Mouse (Mus musculus): Measurements from ENCODE around the gene Pigk. TPM values are rescaled to one million over a fixed set of nuclear protein-coding genes. Genes with fewer than 3 reads are reported as not detected.
"Not testable (repeated sequence)": the region's sequence is repeated elsewhere in the genome, so short reads cannot be mapped to it uniquely, and the experiment has no call there.

Gene Pigk
- polyA plus RNA-seq, 1 experiment from 2014 or later, result 53.0 TPM

DNA sequence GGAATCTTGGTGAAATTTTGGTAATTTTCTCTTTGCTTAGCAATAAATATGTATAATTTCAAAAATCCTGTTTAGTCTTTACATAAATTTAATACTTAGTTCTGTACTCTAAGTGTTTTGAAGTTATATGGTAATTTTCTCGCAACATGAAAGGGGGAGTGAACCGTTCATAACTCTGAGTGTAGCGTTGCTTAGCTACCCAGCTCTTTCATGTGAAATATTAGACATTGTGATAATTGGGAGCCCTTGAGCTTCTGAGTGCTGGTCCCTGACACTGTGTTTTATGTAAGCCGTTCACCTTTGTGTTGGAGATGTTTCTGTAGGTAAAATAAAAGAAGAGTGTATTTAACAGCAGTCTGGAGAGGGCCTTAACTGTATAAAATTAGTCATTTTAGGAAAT lies 65.9 kb downstream of the Pigk start:
- Histone ChIP-seq H3K9ac (no peak overlapping the region), H3K27ac (no peak overlapping the region), H3K4me3 (no peak overlapping the region), H3K9me3 (no peaks in the 10 kb centered on the region), H3K27me3 (replicated peaks) (no peaks in the 10 kb centered on the region), H3K36me3 (replicated peaks) (no peaks in the 10 kb centered on the region), H3K4me2 (no peak overlapping the region), H3K4me1 (peaks cover 6% of the 10 kb centered on the region)
- 54% methylated on average over 4 of the region's 4 CpGs for WGBS
- no peak; the same call in 1 of the 2 replicates for ATAC-seq (replicated peaks)

DNA sequence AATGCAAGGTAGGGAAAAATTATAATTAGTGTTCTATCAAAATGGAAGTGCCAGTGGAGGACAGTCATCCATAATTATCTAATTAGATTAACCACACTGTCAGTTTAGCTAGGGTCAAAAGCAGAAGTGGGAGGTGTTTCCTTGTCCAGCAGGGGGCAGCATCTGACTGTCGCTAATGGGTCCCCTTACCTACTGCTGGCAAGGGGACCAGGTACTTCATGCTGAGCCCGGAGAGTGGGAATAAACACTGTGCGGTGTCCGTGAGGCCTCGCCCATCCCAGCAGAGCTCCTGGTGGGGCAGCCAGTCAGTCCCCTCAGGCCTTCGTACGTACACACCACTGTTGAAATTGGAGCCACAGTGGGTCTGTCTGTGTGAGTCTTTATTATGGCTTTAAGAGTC lies 69.9 kb downstream of the Pigk start:
- peaks cover 6% of the 10 kb centered on the region for H3K4me1 ChIP-seq
- no peaks in the 10 kb centered on the region for H3K27me3 ChIP-seq (replicated peaks)
- 18% methylated on average over 7 of the region's 7 CpGs for WGBS
- ATAC-seq (replicated peaks), result peak; percentile 86
- H3K36me3 ChIP-seq (replicated peaks), result 0 out of 2 replicates have a peak, but pooled peaks cover 5% of the 10 kb centered on the region
- no peak overlapping the region for H3K27ac ChIP-seq
- no peak overlapping the region for H3K4me3 ChIP-seq
- H3K4me2 ChIP-seq, result no peak overlapping the region
- H3K9ac ChIP-seq, result no peak overlapping the region
- H3K9me3 ChIP-seq, result no peaks in the 10 kb centered on the region

DNA sequence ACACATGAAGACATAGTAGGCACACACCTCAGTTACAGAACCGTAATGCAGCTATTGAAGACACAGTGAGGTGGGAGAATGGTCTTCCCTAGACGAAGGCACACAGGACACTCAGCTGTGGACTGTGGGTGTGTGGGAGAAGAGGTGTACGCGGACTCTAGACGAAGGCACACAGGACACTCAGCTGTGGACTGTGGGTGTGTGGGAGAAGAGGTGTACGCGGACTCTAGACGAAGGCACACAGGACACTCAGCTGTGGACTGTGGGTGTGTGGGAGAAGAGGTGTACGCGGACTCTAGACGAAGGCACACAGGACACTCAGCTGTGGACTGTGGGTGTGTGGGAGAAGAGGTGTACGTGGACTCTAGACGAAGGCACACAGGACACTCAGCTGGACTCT lies 70.5 kb downstream of the Pigk start:
- H3K4me3 ChIP-seq; H3K27ac ChIP-seq; H3K9me3 ChIP-seq; ATAC-seq (replicated peaks); H3K36me3 ChIP-seq (replicated peaks); H3K4me1 ChIP-seq; H3K4me2 ChIP-seq; H3K27me3 ChIP-seq (replicated peaks); H3K9ac ChIP-seq: not testable (repeated sequence)
- 94% methylated on average over 10 of the region's 13 CpGs for WGBS

DNA sequence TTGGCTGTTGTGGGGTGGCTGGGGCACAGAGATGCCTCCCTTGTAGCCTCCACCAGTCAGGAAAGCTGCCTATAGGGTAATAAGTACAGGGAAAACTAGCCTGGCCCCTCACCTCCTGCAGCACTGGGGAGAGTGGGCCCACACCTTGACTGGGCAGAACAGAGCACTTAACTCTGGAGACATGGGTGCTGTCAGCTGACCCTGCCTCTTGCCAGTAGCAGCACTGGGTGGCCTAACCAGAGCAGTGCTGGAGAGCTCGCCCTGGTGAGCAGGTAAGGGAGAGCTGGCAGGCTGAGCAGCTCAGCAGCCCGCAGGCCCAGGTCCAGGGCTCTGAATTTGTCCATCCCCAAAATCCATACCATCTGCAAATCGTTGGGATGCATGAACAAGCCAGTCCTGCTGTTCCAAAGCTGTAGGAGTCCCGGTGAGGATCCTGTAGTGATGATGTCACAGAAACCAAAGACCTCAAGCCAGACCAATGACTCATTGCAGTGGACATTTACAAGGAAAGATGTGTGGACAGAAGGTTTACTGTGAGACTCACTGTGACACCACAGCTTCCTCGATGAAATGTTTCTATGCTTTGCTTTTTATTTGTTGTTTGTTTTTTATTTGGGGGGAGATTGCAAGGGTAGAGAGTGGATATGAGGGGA lies 74.5 kb downstream of the Pigk start:
- WGBS, result 91% methylated on average over 5 of the region's 5 CpGs
- not testable (repeated sequence) for H3K4me2 ChIP-seq; H3K27me3 ChIP-seq (replicated peaks); H3K4me1 ChIP-seq; H3K4me3 ChIP-seq; H3K27ac ChIP-seq; ATAC-seq (replicated peaks); H3K36me3 ChIP-seq (replicated peaks); H3K9me3 ChIP-seq; H3K9ac ChIP-seq

DNA sequence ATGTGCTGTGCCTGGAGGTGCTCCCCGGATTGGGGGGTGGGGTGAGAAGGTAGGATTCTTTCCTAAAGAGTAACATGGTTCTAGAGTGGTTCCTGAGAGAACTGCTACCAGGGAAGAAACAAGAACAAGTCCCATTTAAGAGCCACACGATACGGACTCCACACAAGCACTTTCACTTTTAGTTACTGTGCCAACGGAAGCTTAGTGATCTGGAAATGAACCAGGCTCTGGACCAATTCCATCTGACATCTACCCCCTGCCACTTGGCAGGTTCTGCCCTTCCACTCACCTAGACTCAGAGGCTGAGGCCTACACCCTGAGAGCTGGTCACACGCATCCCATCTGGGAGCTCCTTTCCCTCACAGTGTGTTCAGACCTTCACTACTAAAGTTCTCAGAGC lies 78.7 kb downstream of the Pigk start:
- H3K4me3 ChIP-seq, result no peak overlapping the region
- peaks cover 4% of the 10 kb centered on the region; the same call in 1 of the 2 replicates for H3K4me1 ChIP-seq
- no peaks in the 10 kb centered on the region for H3K27me3 ChIP-seq (replicated peaks)
- H3K36me3 ChIP-seq (replicated peaks), result no peaks in the 10 kb centered on the region
- H3K4me2 ChIP-seq, result no peak overlapping the region
- no peak for ATAC-seq (replicated peaks)
- H3K27ac ChIP-seq, result no peak overlapping the region
- H3K9me3 ChIP-seq, result no peaks in the 10 kb centered on the region
- WGBS, result 93% methylated on average over 5 of the region's 5 CpGs
- no peak overlapping the region for H3K9ac ChIP-seq

DNA sequence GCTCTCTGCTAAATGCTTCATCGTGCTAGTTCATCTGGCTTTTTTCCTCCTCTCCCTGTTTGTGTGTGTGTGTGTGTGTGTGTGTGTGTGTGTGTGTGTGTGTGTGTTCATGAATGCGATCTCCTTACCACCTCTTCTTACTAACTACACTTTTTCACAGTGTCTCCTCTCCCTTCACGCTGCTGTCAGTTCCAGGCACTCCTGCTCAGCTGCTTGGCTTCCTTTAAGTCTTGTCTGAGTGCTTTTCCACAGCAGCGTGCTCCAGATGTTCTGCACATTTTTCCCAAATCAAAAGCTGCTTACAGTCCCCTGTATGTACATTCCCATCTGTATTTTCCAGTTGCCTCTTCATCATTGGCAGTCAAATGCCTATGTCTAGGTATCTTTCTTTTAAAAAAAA lies 79.1 kb downstream of the Pigk start:
- H3K36me3 ChIP-seq (replicated peaks), result no peaks in the 10 kb centered on the region
- WGBS, result 91% methylated on average over 4 of the region's 4 CpGs
- H3K4me3 ChIP-seq, result no peak overlapping the region
- no peaks in the 10 kb centered on the region for H3K27me3 ChIP-seq (replicated peaks)
- H3K9ac ChIP-seq, result no peak overlapping the region
- H3K4me1 ChIP-seq, result peaks cover 4% of the 10 kb centered on the region; the same call in 1 of the 2 replicates
- ATAC-seq (replicated peaks), result no peak
- no peak overlapping the region for H3K27ac ChIP-seq
- no peak overlapping the region for H3K4me2 ChIP-seq
- no peaks in the 10 kb centered on the region for H3K9me3 ChIP-seq

DNA sequence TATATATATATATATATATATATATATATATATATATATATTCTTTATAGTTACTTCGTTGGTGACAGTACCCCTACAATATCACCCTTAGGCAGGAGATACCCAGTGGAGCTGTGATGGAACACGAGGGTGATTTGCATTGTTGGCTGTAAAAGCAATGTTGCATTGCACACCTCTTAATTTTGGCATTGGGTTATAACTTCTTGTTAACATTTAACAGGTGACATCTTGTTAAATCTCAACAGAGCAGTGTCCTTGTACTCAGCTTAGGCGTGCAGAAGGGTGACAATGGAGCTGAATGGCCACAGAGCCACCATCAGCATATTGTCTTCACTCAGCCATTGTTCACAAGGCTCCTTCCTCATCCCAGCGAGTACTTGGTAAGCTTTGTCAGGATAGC lies 82.3 kb downstream of the Pigk start:
- no peaks in the 10 kb centered on the region for H3K27me3 ChIP-seq (replicated peaks)
- H3K27ac ChIP-seq, result no peak overlapping the region
- no peaks in the 10 kb centered on the region for H3K9me3 ChIP-seq
- 84% methylated on average over 4 of the region's 4 CpGs for WGBS
- no peaks in the 10 kb centered on the region for H3K36me3 ChIP-seq (replicated peaks)
- no peak for ATAC-seq (replicated peaks)
- no peak overlapping the region for H3K9ac ChIP-seq
- no peak overlapping the region for H3K4me2 ChIP-seq
- H3K4me1 ChIP-seq, result peaks cover 4% of the 10 kb centered on the region; the same call in 1 of the 2 replicates
- no peak overlapping the region for H3K4me3 ChIP-seq

DNA sequence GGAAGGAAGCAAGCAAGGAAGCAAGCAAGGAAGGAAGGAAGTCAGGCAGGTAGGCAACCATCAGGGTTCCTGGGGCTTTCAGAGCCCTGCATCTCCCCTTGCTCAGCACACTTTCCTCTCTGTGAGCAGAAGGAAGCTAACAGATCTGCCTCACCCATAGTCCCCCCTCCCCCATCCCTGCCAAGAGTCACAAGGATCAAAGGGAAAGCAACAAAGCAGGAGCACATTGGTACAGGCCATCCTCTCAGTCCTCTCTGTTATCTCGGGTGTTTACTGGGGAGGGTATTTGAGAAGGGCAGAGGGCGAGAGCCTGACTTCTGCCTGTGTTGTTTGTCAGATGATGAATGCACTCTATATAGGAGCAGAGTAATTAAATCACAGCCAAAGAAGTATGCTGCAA lies 83.5 kb downstream of the Pigk start:
- no peak overlapping the region for H3K27ac ChIP-seq
- 14% methylated on average over 2 of the region's 2 CpGs for WGBS
- no peak for ATAC-seq (replicated peaks)

DNA sequence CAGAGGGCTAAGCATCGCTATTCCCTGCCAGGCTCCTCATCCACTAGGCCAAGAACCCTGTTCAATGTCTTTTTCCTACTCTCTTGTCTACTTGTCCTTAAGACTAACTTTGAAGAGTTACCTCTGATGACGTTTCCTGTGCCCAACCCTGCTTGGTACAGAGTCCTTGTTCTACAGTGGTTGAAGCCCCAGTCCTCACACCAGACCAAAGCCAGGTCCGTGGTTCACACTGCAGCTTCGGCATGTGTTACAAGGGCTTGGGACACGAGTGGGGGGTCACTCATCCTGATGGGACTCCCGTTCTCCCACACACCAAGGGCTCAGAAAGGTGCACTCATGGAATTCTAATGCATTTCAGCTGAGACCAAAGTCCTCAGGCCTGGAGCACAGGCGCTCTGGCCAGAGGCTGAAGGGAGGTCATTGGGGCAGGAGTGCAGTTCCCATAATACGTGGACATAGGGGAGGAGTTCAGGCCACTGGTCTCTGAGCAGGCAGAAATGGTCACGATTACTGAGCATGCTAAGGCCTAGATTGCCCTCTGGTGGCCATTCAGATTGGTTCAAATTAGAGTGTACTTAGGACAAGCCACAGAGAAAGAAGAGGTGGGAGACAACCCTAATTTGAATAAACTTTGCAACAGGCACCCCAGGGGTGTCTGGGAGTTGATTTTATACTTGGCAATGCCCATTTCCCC lies 86.0 kb downstream of the Pigk start:
- no peaks in the 10 kb centered on the region for H3K27me3 ChIP-seq (replicated peaks)
- peak; percentile 27; the same call in 1 of the 2 replicates for ATAC-seq (replicated peaks)
- no peak overlapping the region for H3K9ac ChIP-seq
- H3K4me2 ChIP-seq, result no peak overlapping the region
- peaks cover 4% of the 10 kb centered on the region; the same call in 1 of the 2 replicates for H3K4me1 ChIP-seq
- 81% methylated on average over 9 of the region's 9 CpGs for WGBS
- H3K27ac ChIP-seq, result no peak overlapping the region
- no peak overlapping the region for H3K4me3 ChIP-seq
- no peaks in the 10 kb centered on the region for H3K36me3 ChIP-seq (replicated peaks)
- H3K9me3 ChIP-seq, result no peaks in the 10 kb centered on the region

More for the DNA sequence above, 83.5 kb downstream of the Pigk start:
- Histone ChIP-seq H3K9ac (no peak overlapping the region), H3K4me1 (peaks cover 4% of the 10 kb centered on the region; the same call in 1 of the 2 replicates), H3K4me3 (no peak overlapping the region), H3K36me3 (replicated peaks) (no peaks in the 10 kb centered on the region), H3K4me2 (no peak overlapping the region), H3K27me3 (replicated peaks) (no peaks in the 10 kb centered on the region), H3K9me3 (no peaks in the 10 kb centered on the region)

DNA sequence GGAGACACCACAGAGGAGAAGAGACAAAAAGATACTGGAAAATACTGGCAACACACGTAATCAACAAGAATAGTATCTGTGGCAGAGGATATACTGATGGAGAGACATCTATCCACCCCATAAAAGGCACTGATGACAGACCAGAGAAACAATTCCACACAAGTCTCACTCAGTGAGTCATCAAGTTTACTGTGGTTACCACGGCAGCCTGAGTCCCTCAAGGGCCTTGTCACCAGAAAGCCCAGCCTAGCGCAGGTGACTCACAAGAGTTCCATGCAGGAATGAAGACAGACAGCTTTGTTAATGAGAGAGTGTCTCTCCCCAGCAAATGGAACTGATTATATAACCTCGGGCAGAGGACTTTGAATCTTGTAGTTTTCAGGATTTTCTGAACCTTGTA lies 100.0 kb downstream of the Pigk start:
- Histone ChIP-seq H3K27me3 (replicated peaks) (no peaks in the 10 kb centered on the region), H3K4me2 (no peak overlapping the region), H3K9me3 (no peaks in the 10 kb centered on the region), H3K36me3 (replicated peaks) (no peaks in the 10 kb centered on the region), H3K4me3 (no peak overlapping the region), H3K4me1 (no peaks in the 10 kb centered on the region), H3K9ac (no peak overlapping the region), H3K27ac (no peak overlapping the region)
- ATAC-seq (replicated peaks), result no peak
- WGBS, result 78% methylated on average over 4 of the region's 4 CpGs

DNA sequence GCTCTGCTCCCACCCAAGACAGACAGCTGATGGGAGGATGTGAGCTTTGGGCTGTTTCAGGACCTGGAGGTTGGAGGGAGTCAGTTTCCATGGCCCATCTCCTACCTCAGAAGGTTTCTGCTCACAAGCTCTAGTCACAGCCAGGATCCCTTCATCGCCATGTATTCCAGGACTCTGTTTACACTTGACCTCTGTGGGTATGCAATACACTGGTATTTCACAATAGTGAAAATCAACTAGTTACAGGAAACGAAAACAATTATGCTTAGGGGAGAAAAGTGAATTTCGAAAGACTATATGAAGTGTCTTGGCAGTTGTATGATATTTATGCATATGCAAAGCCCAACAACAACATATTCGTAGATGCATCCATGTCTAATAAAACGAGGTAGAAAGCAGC lies 101.2 kb downstream of the Pigk start:
- H3K27me3 ChIP-seq (replicated peaks), result no peaks in the 10 kb centered on the region
- H3K9ac ChIP-seq, result no peak overlapping the region
- WGBS, result 91% methylated on average over 5 of the region's 5 CpGs
- no peaks in the 10 kb centered on the region for H3K4me1 ChIP-seq
- no peaks in the 10 kb centered on the region for H3K36me3 ChIP-seq (replicated peaks)
- H3K4me3 ChIP-seq, result no peak overlapping the region
- H3K9me3 ChIP-seq, result no peaks in the 10 kb centered on the region
- no peak overlapping the region for H3K4me2 ChIP-seq
- no peak overlapping the region for H3K27ac ChIP-seq
- ATAC-seq (replicated peaks), result no peak

DNA sequence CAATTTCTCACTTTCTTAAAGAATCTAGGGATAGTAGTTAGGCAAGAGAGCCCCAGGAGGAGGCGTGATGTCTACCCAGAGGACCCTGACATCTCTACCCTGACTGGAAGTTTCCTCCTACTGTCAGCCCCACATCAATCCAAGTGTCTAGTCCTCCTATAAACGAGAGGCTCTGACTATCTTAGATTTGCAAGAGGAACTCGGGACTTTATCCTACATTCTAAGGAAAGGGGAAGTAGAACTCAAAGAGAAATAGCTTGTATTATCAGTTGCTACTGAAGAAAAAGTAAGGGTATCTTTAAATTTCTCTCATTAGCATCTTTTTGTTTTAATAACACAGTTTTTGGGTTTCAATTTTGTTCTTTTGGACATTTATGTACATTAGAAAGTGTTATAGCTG lies 106.5 kb downstream of the Pigk start:
- ATAC-seq (replicated peaks), result no peak
- no peak overlapping the region for H3K9ac ChIP-seq
- H3K27ac ChIP-seq, result no peak overlapping the region
- H3K4me1 ChIP-seq, result no peaks in the 10 kb centered on the region
- 80% methylated on average over 3 of the region's 3 CpGs for WGBS
- no peaks in the 10 kb centered on the region for H3K36me3 ChIP-seq (replicated peaks)
- H3K4me2 ChIP-seq, result no peak overlapping the region
- no peaks in the 10 kb centered on the region for H3K27me3 ChIP-seq (replicated peaks)
- H3K4me3 ChIP-seq, result no peak overlapping the region
- no peaks in the 10 kb centered on the region for H3K9me3 ChIP-seq

DNA sequence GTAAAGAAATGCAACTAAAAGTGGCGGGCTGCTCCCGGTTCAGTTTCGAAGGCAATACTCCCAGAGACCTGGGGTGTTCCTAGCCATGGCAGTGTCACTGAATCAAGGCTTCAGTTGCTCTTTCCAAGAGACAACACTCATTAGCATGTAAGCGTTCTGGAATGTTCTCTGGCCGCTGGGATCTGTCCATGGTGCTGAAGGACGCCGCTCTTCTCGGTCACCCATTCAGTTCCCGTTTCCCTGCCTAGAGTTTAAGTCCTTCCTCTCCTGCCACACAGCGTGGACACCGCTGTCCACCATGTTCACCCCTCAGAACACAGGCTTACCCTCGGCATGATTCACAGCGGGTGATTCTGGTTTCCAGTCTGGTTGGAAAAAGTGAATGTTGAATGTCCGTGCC lies 107.3 kb downstream of the Pigk start:
- WGBS, result 71% methylated on average over 14 of the region's 14 CpGs
- H3K4me1 ChIP-seq, result no peaks in the 10 kb centered on the region
- ATAC-seq (replicated peaks), result no peak
- H3K27ac ChIP-seq, result no peak overlapping the region
- H3K9me3 ChIP-seq, result no peaks in the 10 kb centered on the region
- no peaks in the 10 kb centered on the region for H3K27me3 ChIP-seq (replicated peaks)
- H3K9ac ChIP-seq, result no peak overlapping the region
- no peaks in the 10 kb centered on the region for H3K36me3 ChIP-seq (replicated peaks)
- no peak overlapping the region for H3K4me2 ChIP-seq
- H3K4me3 ChIP-seq, result no peak overlapping the region

Data from midbrain, embryonic 15.5 days (tissue).